Mouse (Mus musculus): Measurements from ENCODE around the gene Nat8f6. TPM values are rescaled to one million over a fixed set of nuclear protein-coding genes. Genes with fewer than 3 reads are reported as not detected.
"Not testable (repeated sequence)": the region's sequence is repeated elsewhere in the genome, so short reads cannot be mapped to it uniquely, and the experiment has no call there.

Nat8f6 gene
- polyA plus RNA-seq, 1 experiment from 2014 or later, result not detected

DNA sequence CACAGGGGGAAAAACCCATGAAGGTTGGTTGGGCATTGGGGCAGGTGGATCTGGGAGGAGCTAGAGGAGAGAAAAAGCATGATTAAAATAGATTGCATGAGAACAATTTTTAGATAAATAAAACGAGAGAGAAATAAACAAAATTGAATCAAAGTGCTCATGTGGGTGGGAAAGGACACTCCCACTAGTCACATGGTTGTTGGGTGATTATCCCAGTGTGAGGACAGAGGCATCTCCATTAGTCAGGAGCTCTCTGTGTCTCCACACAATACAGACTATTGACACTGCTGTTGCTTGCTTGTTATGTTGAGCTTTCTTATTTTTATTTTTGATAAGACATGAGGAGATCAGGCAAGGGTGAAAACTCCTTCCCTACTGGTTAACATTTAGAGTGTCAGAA is 26.2 kb upstream of the Nat8f6 start:
- no peaks in the 10 kb centered on the region for H3K27me3 ChIP-seq (ENCODE audit: control insufficient read depth, insufficient read depth, low read length)
- H3K36me3 ChIP-seq (replicated peaks; ENCODE audit: control insufficient read depth, insufficient read depth, low read depth, low read length), result no peaks in the 10 kb centered on the region
- no peak overlapping the region for H3K27ac ChIP-seq (replicated peaks; ENCODE audit: low read depth, low read length)
- H3K4me1 ChIP-seq (ENCODE audit: control insufficient read depth, insufficient read depth, low read length), result no peaks in the 10 kb centered on the region
- no peaks in the 10 kb centered on the region for H3K9me3 ChIP-seq (replicated peaks; ENCODE audit: control insufficient read depth, low read length)
- H3K4me3 ChIP-seq (ENCODE audit: low read depth, low read length), result no peak overlapping the region
- ATAC-seq (replicated peaks; ENCODE audit: insufficient number of reproducible peaks, low FRiP score, low TSS enrichment, low read depth) (no peak), DNase-seq (ENCODE audit: low spot score) (no peak)
- no peak overlapping the region for H3K4me2 ChIP-seq (ENCODE audit: low read depth, low read length)
- WGBS, result 53% methylated on average over 1 of the region's 1 CpGs
- no peak overlapping the region for H3K9ac ChIP-seq (replicated peaks; ENCODE audit: low read length)

DNA sequence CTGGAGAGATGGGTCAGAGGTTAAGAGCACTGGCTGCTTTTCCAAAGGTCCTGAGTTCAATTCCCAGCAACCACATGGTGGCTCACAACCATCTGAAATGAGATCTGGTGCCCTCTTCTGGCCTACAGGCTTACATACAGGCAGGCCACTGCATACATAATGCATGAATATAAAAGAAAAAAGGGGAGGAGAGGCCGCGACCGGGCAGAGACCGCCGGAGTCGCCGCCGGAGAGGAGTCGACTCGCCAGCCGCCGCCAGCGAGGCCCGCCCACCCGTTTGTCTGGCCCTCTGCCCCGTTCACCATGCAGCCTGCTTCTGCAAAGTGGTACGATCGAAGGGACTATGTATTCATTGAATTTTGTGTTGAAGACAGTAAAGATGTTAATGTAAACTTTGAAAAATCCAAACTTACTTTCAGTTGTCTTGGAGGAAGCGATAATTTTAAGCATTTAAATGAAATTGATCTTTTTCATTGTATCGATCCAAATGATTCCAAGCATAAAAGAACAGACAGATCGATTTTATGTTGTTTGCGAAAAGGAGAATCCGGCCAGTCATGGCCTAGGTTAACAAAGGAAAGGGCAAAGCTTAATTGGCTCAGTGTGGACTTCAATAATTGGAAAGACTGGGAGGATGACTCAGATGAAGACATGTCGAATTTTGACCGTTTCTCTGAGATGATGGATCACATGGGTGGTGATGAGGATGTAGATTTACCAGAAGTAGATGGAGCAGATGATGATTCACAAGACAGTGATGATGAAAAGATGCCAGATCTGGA is 23.1 kb upstream of the Nat8f6 start:
- not testable (repeated sequence) for H3K9me3 ChIP-seq (replicated peaks; ENCODE audit: control insufficient read depth, low read length); H3K27me3 ChIP-seq (ENCODE audit: control insufficient read depth, insufficient read depth, low read length); H3K9ac ChIP-seq (replicated peaks; ENCODE audit: low read length); DNase-seq (ENCODE audit: low spot score); H3K27ac ChIP-seq (replicated peaks; ENCODE audit: low read depth, low read length); H3K4me1 ChIP-seq (ENCODE audit: control insufficient read depth, insufficient read depth, low read length); ATAC-seq (replicated peaks; ENCODE audit: insufficient number of reproducible peaks, low FRiP score, low TSS enrichment, low read depth); H3K4me3 ChIP-seq (ENCODE audit: low read depth, low read length); H3K4me2 ChIP-seq (ENCODE audit: low read depth, low read length); H3K36me3 ChIP-seq (replicated peaks; ENCODE audit: control insufficient read depth, insufficient read depth, low read depth, low read length)
- WGBS, result 70% methylated on average over 25 of the region's 25 CpGs

DNA sequence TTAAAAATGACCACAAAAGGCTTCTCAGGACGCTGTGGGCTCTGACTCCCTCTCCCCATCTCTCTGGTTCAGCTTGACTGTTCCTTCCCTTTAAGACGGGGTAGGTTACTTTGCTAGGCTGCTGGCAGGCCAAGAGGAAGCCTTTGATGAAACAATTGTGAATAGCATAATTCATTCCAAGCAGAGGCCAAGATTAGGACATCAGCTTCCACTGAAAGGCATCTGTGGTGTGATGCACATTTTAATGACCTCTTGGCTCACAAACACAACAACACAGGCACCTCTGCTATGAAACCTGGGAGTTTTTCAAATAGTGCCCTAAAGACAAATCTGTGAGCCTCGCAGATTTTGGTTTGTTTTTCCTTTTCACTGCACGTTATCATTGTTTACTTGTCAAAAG is 19.2 kb upstream of the Nat8f6 start:
- Histone ChIP-seq H3K9me3 (replicated peaks; ENCODE audit: control insufficient read depth, low read length) (no peaks in the 10 kb centered on the region), H3K9ac (replicated peaks; ENCODE audit: low read length) (no peak overlapping the region), H3K27me3 (ENCODE audit: control insufficient read depth, insufficient read depth, low read length) (no peaks in the 10 kb centered on the region), H3K36me3 (replicated peaks; ENCODE audit: control insufficient read depth, insufficient read depth, low read depth, low read length) (no peaks in the 10 kb centered on the region), H3K27ac (replicated peaks; ENCODE audit: low read depth, low read length) (no peak overlapping the region), H3K4me1 (ENCODE audit: control insufficient read depth, insufficient read depth, low read length) (no peaks in the 10 kb centered on the region), H3K4me2 (ENCODE audit: low read depth, low read length) (no peak overlapping the region), H3K4me3 (ENCODE audit: low read depth, low read length) (no peak overlapping the region)
- DNase-seq (ENCODE audit: low spot score) (no peak), ATAC-seq (replicated peaks; ENCODE audit: insufficient number of reproducible peaks, low FRiP score, low TSS enrichment, low read depth) (no peak)
- WGBS, result 36% methylated on average over 4 of the region's 4 CpGs

DNA sequence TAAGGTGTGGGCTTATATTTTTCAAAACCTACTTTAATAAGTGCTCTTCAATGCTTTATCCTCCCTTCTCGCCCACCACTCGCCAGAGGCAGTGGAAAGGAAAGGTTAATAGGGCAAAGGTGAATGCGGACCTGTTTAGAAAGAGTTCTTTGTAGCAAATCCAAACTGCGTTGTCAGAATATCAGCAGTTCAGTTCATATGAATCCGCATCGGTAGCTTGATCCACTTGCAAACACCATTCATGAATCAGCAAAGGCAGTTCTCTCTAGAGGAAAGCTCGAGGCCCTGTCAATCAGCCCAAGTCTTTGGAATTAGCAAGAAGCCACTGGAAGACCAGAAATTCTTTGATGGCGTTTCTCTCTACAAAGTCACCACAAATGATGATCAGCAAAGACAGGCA is 17.9 kb upstream of the Nat8f6 start:
- Histone ChIP-seq H3K4me3 (ENCODE audit: low read depth, low read length) (no peak overlapping the region), H3K4me2 (ENCODE audit: low read depth, low read length) (no peak overlapping the region), H3K27me3 (ENCODE audit: control insufficient read depth, insufficient read depth, low read length) (no peaks in the 10 kb centered on the region), H3K4me1 (ENCODE audit: control insufficient read depth, insufficient read depth, low read length) (no peaks in the 10 kb centered on the region), H3K27ac (replicated peaks; ENCODE audit: low read depth, low read length) (no peak overlapping the region), H3K36me3 (replicated peaks; ENCODE audit: control insufficient read depth, insufficient read depth, low read depth, low read length) (no peaks in the 10 kb centered on the region), H3K9ac (replicated peaks; ENCODE audit: low read length) (no peak overlapping the region), H3K9me3 (replicated peaks; ENCODE audit: control insufficient read depth, low read length) (no peaks in the 10 kb centered on the region)
- DNase-seq (ENCODE audit: low spot score) (no peak), ATAC-seq (replicated peaks; ENCODE audit: insufficient number of reproducible peaks, low FRiP score, low TSS enrichment, low read depth) (no peak)
- 33% methylated on average over 8 of the region's 8 CpGs for WGBS

DNA sequence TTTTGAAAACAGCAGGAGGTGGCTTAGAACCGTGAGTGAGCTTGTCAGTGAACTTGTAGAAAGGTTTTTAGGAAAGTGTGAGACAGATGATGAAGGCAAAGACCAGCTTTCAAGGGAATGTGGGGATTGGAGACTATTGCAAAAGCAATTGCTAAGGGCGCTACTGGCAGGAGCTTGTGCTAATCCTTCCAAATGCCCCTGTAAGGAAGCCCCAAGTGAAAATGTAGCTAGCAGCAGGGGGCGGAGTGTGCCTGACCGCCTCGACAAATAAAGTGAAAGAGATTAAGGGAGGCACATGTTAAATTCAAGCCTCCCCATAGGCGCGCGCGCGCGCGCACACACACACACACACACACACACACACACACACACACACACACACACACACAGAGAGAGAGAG is 16.6 kb upstream of the Nat8f6 start:
- H3K4me3 ChIP-seq (ENCODE audit: low read depth, low read length); H3K4me2 ChIP-seq (ENCODE audit: low read depth, low read length): not testable (repeated sequence)
- DNase-seq (ENCODE audit: low spot score), result peak; percentile 34

DNA sequence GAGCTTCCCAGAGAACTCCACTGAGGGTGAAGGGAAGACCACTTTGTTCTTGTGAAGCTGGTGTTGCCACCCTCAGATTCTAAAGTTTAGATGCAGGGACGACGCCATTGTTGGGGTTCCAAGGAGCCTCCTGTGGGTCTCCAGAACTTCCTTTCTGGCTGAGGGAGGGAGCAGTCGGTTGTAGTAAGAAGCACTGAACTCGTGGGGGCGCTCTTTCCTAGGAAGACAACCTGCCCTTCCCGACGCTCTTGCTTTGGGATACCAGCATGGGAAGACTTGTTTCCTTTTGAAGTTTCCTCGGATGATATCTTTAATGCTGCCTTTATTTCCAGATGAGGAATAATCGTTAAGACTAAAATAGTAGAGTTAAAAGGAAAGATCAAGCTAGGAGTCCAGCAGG is 16.1 kb upstream of the Nat8f6 start:
- H3K27me3 ChIP-seq (ENCODE audit: control insufficient read depth, insufficient read depth, low read length); H3K27ac ChIP-seq (replicated peaks; ENCODE audit: low read depth, low read length); H3K4me2 ChIP-seq (ENCODE audit: low read depth, low read length); ATAC-seq (replicated peaks; ENCODE audit: insufficient number of reproducible peaks, low FRiP score, low TSS enrichment, low read depth); H3K4me1 ChIP-seq (ENCODE audit: control insufficient read depth, insufficient read depth, low read length); H3K9ac ChIP-seq (replicated peaks; ENCODE audit: low read length); H3K9me3 ChIP-seq (replicated peaks; ENCODE audit: control insufficient read depth, low read length); DNase-seq (ENCODE audit: low spot score); H3K36me3 ChIP-seq (replicated peaks; ENCODE audit: control insufficient read depth, insufficient read depth, low read depth, low read length); H3K4me3 ChIP-seq (ENCODE audit: low read depth, low read length): not testable (repeated sequence)
- 14% methylated on average over 9 of the region's 9 CpGs for WGBS

More for the DNA sequence above, 16.6 kb upstream of the Nat8f6 start:
- not testable (repeated sequence) for ATAC-seq (replicated peaks; ENCODE audit: insufficient number of reproducible peaks, low FRiP score, low TSS enrichment, low read depth); H3K27me3 ChIP-seq (ENCODE audit: control insufficient read depth, insufficient read depth, low read length); H3K36me3 ChIP-seq (replicated peaks; ENCODE audit: control insufficient read depth, insufficient read depth, low read depth, low read length); H3K9ac ChIP-seq (replicated peaks; ENCODE audit: low read length); H3K9me3 ChIP-seq (replicated peaks; ENCODE audit: control insufficient read depth, low read length); H3K4me1 ChIP-seq (ENCODE audit: control insufficient read depth, insufficient read depth, low read length); H3K27ac ChIP-seq (replicated peaks; ENCODE audit: low read depth, low read length)
- 29% methylated on average over 12 of the region's 12 CpGs for WGBS

DNA sequence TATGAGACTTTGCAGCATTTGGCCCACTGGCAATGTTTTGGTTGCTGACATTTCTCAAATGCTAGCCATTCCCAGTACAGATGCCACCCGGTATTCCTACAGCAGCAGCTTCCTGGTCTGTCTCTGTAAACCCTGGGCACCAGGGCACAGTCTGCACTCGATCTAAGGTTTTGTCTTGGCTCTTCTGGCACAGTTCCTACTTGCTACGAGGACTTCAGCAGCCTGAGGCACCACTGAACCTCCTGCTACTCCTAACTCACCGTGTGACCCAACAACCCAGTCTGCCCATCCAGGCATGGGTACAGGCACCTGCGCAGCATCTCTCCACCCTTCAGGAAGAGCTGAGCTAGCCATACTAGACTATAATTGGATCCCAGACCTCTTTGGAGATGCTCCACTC is 15.3 kb upstream of the Nat8f6 start:
- not testable (repeated sequence) for DNase-seq (ENCODE audit: low spot score); H3K27me3 ChIP-seq (ENCODE audit: control insufficient read depth, insufficient read depth, low read length); H3K36me3 ChIP-seq (replicated peaks; ENCODE audit: control insufficient read depth, insufficient read depth, low read depth, low read length); H3K4me2 ChIP-seq (ENCODE audit: low read depth, low read length); H3K9ac ChIP-seq (replicated peaks; ENCODE audit: low read length); H3K4me1 ChIP-seq (ENCODE audit: control insufficient read depth, insufficient read depth, low read length); H3K27ac ChIP-seq (replicated peaks; ENCODE audit: low read depth, low read length); H3K9me3 ChIP-seq (replicated peaks; ENCODE audit: control insufficient read depth, low read length); ATAC-seq (replicated peaks; ENCODE audit: insufficient number of reproducible peaks, low FRiP score, low TSS enrichment, low read depth); H3K4me3 ChIP-seq (ENCODE audit: low read depth, low read length)
- 85% methylated on average over 5 of the region's 5 CpGs for WGBS

DNA sequence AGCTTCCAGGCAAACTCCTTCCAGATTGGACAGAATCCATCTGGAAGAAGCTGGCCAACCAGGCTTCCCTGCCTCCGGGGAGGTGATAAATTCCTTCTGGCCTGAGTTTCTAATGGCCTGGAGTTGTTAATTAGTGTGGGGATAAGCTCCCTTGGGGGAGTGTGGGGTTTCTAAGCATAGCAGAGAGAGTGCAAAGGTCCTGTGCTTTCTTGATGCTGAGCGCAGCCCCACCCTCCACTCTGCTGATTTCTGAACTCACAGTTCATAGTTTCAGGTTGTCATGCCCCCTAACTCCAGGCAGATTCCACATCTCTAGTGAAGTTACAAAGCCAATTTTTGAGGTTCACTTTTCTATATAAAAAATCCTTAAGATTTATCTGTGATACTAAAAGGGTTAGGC is 14.3 kb upstream of the Nat8f6 start:
- not testable (repeated sequence) for H3K27ac ChIP-seq (replicated peaks; ENCODE audit: low read depth, low read length); H3K4me3 ChIP-seq (ENCODE audit: low read depth, low read length); H3K9me3 ChIP-seq (replicated peaks; ENCODE audit: control insufficient read depth, low read length); H3K4me1 ChIP-seq (ENCODE audit: control insufficient read depth, insufficient read depth, low read length); ATAC-seq (replicated peaks; ENCODE audit: insufficient number of reproducible peaks, low FRiP score, low TSS enrichment, low read depth); H3K4me2 ChIP-seq (ENCODE audit: low read depth, low read length); H3K36me3 ChIP-seq (replicated peaks; ENCODE audit: control insufficient read depth, insufficient read depth, low read depth, low read length); H3K27me3 ChIP-seq (ENCODE audit: control insufficient read depth, insufficient read depth, low read length); DNase-seq (ENCODE audit: low spot score); H3K9ac ChIP-seq (replicated peaks; ENCODE audit: low read length)
- WGBS, result 60% methylated on average over 1 of the region's 2 CpGs

Measured in embryonic facial prominence, embryonic 11.5 days (tissue).